Mouse (Mus musculus) heart, embryonic 12.5 days (tissue): ENCODE measurements around the gene Tmem165. TPM values are rescaled to one million over a fixed set of nuclear protein-coding genes. Genes with fewer than 3 reads are reported as not detected.

Experiments
- ATAC-seq: fragments of 200-750 bp; cut with Nextera tagmentation; 2 replicates; pipeline ENCODE4 v1.8.0; 2017; ENCODE audit warnings: moderate TSS enrichment, moderate library complexity; ENCODE audit not compliant: insufficient number of reproducible peaks, low FRiP score
- H3K27ac ChIP-seq: fragments of 300-500 bp; sonication (generic); 2 replicates; pipeline ENCODE4 v1.5.1; 2016; ENCODE audit warnings: mild to moderate bottlenecking, moderate library complexity; ENCODE audit not compliant: poor library complexity, severe bottlenecking
- H3K27me3 ChIP-seq: fragments of 300-500 bp; sonication (generic); replicated peaks from 2 replicates; pipeline ENCODE4 v1.6.1; 2016; ENCODE audit warnings: mild to moderate bottlenecking, moderate library complexity
- H3K36me3 ChIP-seq: fragments of 300-500 bp; sonication (generic); 2 replicates; pipeline ENCODE4 v1.6.1; 2016; ENCODE audit warnings: mild to moderate bottlenecking, moderate library complexity
- H3K4me1 ChIP-seq: fragments of 300-500 bp; sonication (generic); replicated peaks from 2 replicates; pipeline ENCODE4 v1.6.1; 2016; ENCODE audit warnings: mild to moderate bottlenecking
- H3K4me2 ChIP-seq: fragments of 300-500 bp; sonication (generic); 2 replicates; pipeline ENCODE4 v1.6.1; 2016; ENCODE audit warnings: mild to moderate bottlenecking, moderate library complexity
- H3K4me3 ChIP-seq: fragments of 300-500 bp; sonication (generic); 2 replicates; pipeline ENCODE4 v1.5.1; 2016; ENCODE audit warnings: mild to moderate bottlenecking
- H3K9ac ChIP-seq: fragments of 300-500 bp; sonication (generic); 2 replicates; pipeline ENCODE4 v1.6.1; 2016; ENCODE audit warnings: mild to moderate bottlenecking, moderate library complexity
- H3K9me3 ChIP-seq: fragments of 300-500 bp; sonication (generic); replicated peaks from 2 replicates; pipeline ENCODE4 v1.6.1; 2016; ENCODE audit warnings: mild to moderate bottlenecking, moderate library complexity
- WGBS: fragments of 180-500 bp; shearing (Covaris S2); methylation state at CpG from one replicate; pipeline ENCODE4 v1.1.7; 2016; 5-methylcytosine and 5-hydroxymethylcytosine counted together
- polyA plus RNA-seq: library from polyadenylated mRNA; unstranded; fragments of >200 nt; fragmentation: Nextera tagmentation; extraction: Ambion mirVana; gene quantifications from 2 replicates; pipeline ENCODE4 v1.2.1, GENCODE M21; 2016

The Tmem165 gene
- polyA plus RNA-seq: 109 and 112 TPM in 2 replicates

GRCm38 (mm10) chr5:76183750-76184261, at the start of gene Tmem165:
Tmem165 (plus strand) TSS chr5:76183880.
- H3K9ac ChIP-seq: peak within 1 kb of the TSS; percentile 89

DNA sequence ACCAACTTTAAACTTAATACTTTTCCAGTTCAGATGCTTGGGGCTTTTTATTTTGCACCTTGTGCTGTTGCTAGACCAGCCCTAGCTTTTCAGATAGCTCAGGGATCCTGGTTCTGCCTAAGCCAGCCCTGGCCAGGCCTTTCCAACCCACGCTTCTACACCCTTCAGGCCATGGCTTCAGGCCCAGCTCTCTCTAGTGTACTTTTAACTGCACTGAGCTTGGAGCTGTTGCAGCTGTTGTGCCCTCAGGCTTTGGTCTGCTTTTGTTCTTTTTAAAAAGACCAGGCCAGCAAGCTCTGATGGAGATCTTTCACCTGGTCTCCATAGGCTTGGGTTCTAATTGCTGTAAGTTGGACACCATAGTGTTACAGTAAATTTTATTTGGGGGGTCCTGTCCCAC, 48.0 kb upstream of the Tmem165 start:
- Histone ChIP-seq H3K4me2 (no peak overlapping the region), H3K9me3 (no peaks in the 10 kb centered on the region), H3K9ac (no peak overlapping the region), H3K27ac (no peak overlapping the region), H3K4me1 (peaks cover 17% of the 10 kb centered on the region), H3K27me3 (no peaks in the 10 kb centered on the region), H3K4me3 (no peak overlapping the region), H3K36me3 (no peaks in the 10 kb centered on the region)
- WGBS: 78% methylated on average over 1 of the region's 1 CpGs
- ATAC-seq: no peak

More at GRCm38 (mm10) chr5:76183750-76184261, at the start of gene Tmem165:
- Histone ChIP-seq H3K4me1 (peaks cover 32% of the 10 kb centered on the region), H3K4me2 (peak within 1 kb of the TSS; percentile 72), H3K27me3 (no peaks in the 10 kb centered on the region), H3K36me3 (peaks cover 3% of the 10 kb centered on the region; the same call in 1 of the 2 replicates), H3K27ac (peak within 1 kb of the TSS; percentile 96), H3K4me3 (peak within 1 kb of the TSS; percentile 91), H3K9me3 (no peaks in the 10 kb centered on the region)
- under 1% methylated on average over 53 of the region's 62 CpGs for WGBS
- ATAC-seq: peak; percentile 95

- H3K4me2 ChIP-seq: no peak overlapping the region
- no peaks in the 10 kb centered on the region for H3K9me3 ChIP-seq
- no peak overlapping the region for H3K4me3 ChIP-seq
- no peaks in the 10 kb centered on the region for H3K36me3 ChIP-seq
- H3K9ac ChIP-seq: no peak overlapping the region
- H3K4me1 ChIP-seq: peaks cover 20% of the 10 kb centered on the region
- WGBS: 91% methylated on average over 3 of the region's 3 CpGs
- no peak for ATAC-seq
- H3K27me3 ChIP-seq: no peaks in the 10 kb centered on the region
- no peak overlapping the region for H3K27ac ChIP-seq
Measured at GRCm38 (mm10) chr5:76136271-76136670, 47.4 kb upstream of the Tmem165 start.

- WGBS: 89% methylated on average over 1 of the region's 1 CpGs
- Histone ChIP-seq H3K4me1 (peaks cover 23% of the 10 kb centered on the region), H3K4me3 (no peak overlapping the region), H3K36me3 (no peaks in the 10 kb centered on the region), H3K4me2 (no peak overlapping the region), H3K9ac (no peak overlapping the region), H3K9me3 (no peaks in the 10 kb centered on the region), H3K27ac (no peak overlapping the region), H3K27me3 (no peaks in the 10 kb centered on the region)
- no peak for ATAC-seq
Measured at GRCm38 (mm10) chr5:76137586-76137985, 46.1 kb upstream of the Tmem165 start.

GRCm38 (mm10) chr5:76138071-76138470, 45.6 kb upstream of the Tmem165 start:
- no peaks in the 10 kb centered on the region for H3K27me3 ChIP-seq
- 76% methylated on average over 1 of the region's 1 CpGs for WGBS
- peaks cover 23% of the 10 kb centered on the region for H3K4me1 ChIP-seq
- H3K36me3 ChIP-seq: no peaks in the 10 kb centered on the region
- H3K9me3 ChIP-seq: no peaks in the 10 kb centered on the region
- H3K4me2 ChIP-seq: no peak overlapping the region
- H3K27ac ChIP-seq: no peak overlapping the region
- ATAC-seq: no peak
- H3K9ac ChIP-seq: no peak overlapping the region
- H3K4me3 ChIP-seq: no peak overlapping the region

DNA sequence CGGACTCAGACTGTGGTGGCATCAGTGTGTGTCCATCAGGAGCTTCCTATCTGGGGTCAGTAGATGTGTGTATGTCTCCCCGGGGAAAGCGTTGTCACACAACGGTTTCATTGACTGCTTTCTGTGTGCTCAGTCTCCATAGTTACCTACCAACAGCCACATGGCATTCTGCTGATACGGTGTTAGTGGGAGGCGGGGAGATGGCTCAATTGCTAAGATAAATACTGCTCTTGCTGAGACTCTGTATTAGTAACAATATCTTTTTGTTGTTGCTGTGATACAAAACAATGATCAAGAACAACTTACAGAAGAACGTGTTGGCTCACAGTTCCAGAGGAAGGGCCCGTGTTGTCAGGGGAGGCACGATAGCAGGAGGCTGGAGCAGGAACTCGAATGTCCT, 45.2 kb upstream of the Tmem165 start:
- H3K4me1 ChIP-seq: peaks cover 23% of the 10 kb centered on the region
- H3K27me3 ChIP-seq: no peaks in the 10 kb centered on the region
- ATAC-seq: no peak
- no peaks in the 10 kb centered on the region for H3K9me3 ChIP-seq
- no peak overlapping the region for H3K9ac ChIP-seq
- WGBS: 42% methylated on average over 10 of the region's 10 CpGs
- H3K36me3 ChIP-seq: no peaks in the 10 kb centered on the region
- no peak overlapping the region for H3K4me3 ChIP-seq
- H3K4me2 ChIP-seq: no peak overlapping the region
- no peak overlapping the region for H3K27ac ChIP-seq

DNA sequence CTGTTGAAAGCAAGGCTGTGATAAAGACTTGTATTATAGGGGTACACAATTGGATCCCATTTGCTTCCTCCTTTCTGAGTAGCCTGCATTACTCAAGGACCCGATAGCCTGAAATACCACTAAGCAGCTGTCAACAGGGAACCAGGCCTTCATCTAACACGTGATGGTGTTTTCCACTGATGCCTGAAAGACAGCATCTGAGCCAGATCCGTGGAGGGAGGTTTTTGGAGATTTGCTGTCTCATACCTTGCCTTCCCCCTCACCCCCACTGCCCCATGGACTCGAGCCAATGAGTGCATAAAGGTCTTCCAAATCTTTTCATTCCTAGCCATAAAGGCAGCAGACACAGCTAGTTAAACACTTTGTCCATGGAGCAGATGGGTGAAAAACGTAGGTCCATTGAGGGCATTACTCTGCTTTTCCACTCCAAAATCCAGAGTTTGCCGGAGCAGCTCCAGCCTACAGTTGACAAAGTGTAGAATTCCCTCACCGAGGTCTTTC, 44.5 kb upstream of the Tmem165 start:
- H3K36me3 ChIP-seq: no peaks in the 10 kb centered on the region
- peaks cover 23% of the 10 kb centered on the region for H3K4me1 ChIP-seq
- ATAC-seq: no peak
- no peaks in the 10 kb centered on the region for H3K9me3 ChIP-seq
- no peaks in the 10 kb centered on the region for H3K27me3 ChIP-seq
- 27% methylated on average over 7 of the region's 7 CpGs for WGBS
- peak overlapping the region; percentile 82 for H3K4me3 ChIP-seq
- H3K9ac ChIP-seq: peak overlapping the region; percentile 90; the same call in 1 of the 2 replicates
- no peak overlapping the region; the same call in 1 of the 2 replicates for H3K27ac ChIP-seq
- H3K4me2 ChIP-seq: peak overlapping the region; percentile 80

DNA sequence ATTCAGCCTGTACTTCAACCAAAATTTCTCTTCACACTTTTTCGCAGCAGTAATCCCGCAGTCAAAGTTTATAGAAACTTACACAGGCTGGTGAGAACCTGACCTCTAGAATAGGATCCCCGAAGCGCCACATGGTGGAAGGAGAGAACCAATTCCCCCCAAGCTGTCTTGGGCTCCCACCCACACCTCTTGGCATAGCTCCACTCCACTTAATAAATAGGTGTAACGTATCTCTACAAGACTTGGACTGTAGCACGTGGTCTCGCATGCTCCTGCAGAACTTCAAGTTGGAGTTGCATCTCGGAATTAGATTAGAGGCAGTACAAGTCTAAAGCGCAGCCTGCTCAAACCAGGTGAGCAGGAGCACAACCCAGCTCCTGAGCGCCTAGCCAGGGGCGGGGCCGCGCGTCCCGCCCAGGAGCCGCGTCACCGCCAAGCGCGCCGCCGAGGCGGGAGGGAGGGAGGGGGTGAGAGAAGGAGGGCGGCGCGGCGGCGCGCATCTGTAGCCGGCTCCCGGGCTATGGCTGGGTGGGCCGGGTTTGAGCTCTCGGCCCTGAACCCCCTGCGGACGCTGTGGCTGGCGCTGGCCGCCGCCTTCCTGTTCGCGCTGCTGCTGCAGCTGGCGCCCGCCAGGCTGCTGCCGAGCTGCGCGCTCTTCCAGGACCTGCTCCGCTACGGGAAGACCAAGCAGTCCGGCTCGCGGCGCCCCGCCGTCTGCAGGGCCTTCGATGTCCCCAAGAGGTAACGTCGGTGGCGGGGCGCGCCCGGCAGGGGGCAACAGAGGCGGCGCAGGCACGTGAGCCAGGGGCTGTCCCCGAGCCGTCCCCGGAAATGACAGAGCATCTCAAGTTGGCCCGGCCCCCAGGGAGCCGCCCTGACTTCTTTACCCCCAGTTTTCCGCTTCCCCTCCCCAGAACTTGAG, 43.6 kb upstream of the Tmem165 start, which contains the start of gene Srd5a3:
TSS of gene Srd5a3 (plus strand) at position 464 of the 922 bp plus-strand sequence.
- Histone ChIP-seq H3K4me2 (peak within 1 kb of the TSS; percentile 80), H3K36me3 (no peaks in the 10 kb centered on the region), H3K9me3 (no peaks in the 10 kb centered on the region), H3K27ac (peak within 1 kb of the TSS; percentile 98), H3K9ac (peak within 1 kb of the TSS; percentile 90), H3K4me3 (peak within 1 kb of the TSS; percentile 82), H3K27me3 (no peaks in the 10 kb centered on the region), H3K4me1 (peaks cover 23% of the 10 kb centered on the region)
- WGBS: 1% methylated on average over 68 of the region's 69 CpGs
- peak; percentile 97 for ATAC-seq

- 8% methylated on average over 9 of the region's 9 CpGs for WGBS
- Histone ChIP-seq H3K27ac (peak overlapping the region; percentile 98), H3K4me3 (peak overlapping the region; percentile 82), H3K27me3 (no peaks in the 10 kb centered on the region), H3K36me3 (no peaks in the 10 kb centered on the region), H3K9ac (peak overlapping the region; percentile 90), H3K4me1 (peaks cover 23% of the 10 kb centered on the region), H3K9me3 (no peaks in the 10 kb centered on the region), H3K4me2 (peak overlapping the region; percentile 80)
- ATAC-seq: peak; percentile 16
Measured at GRCm38 (mm10) chr5:76140730-76141066, 43.0 kb upstream of the Tmem165 start.

DNA sequence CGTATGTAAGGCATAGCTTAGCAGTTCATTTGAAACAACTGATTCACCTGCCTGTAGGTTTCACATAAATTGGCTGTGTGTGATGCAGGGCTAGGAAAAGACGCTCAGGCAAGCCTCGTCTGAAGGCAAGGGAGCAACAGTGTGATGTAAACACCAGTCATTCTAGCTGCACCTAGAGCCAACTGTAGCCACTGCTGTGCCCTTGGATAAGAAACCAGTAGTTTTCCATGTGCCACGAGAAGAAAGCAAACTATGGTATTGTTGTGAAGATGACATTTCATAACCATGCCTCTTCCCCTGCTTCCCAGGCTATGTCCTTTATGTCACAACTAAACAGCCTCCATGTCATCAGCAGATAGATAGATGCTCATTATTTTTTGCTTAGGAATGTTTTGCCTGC, 40.3 kb upstream of the Tmem165 start:
- H3K36me3 ChIP-seq: peaks cover 4% of the 10 kb centered on the region; the same call in 1 of the 2 replicates
- 87% methylated on average over 4 of the region's 4 CpGs for WGBS
- no peaks in the 10 kb centered on the region for H3K27me3 ChIP-seq
- no peaks in the 10 kb centered on the region for H3K9me3 ChIP-seq
- H3K4me2 ChIP-seq: no peak overlapping the region
- no peak for ATAC-seq
- no peak overlapping the region for H3K9ac ChIP-seq
- no peak overlapping the region for H3K27ac ChIP-seq
- peaks cover 19% of the 10 kb centered on the region for H3K4me1 ChIP-seq
- no peak overlapping the region for H3K4me3 ChIP-seq

GRCm38 (mm10) chr5:76146401-76146800, 37.3 kb upstream of the Tmem165 start:
- no peak overlapping the region for H3K4me2 ChIP-seq
- peaks cover 1% of the 10 kb centered on the region for H3K4me1 ChIP-seq
- WGBS: 100% methylated on average over 1 of the region's 1 CpGs
- peaks cover 28% of the 10 kb centered on the region for H3K36me3 ChIP-seq
- no peak for ATAC-seq
- H3K4me3 ChIP-seq: no peak overlapping the region
- no peak overlapping the region for H3K9ac ChIP-seq
- H3K9me3 ChIP-seq: 0 out of 2 replicates have a peak, but pooled peaks cover 4% of the 10 kb centered on the region
- no peak overlapping the region for H3K27ac ChIP-seq
- no peaks in the 10 kb centered on the region for H3K27me3 ChIP-seq
